Mouse (Mus musculus) left cerebral cortex, postnatal 36 days (tissue): Measurements from ENCODE around the gene H2-Oa. TPM values are rescaled to one million over a fixed set of nuclear protein-coding genes. Genes with fewer than 3 reads are reported as not detected.
A peak's percentile ranks its signal among the peaks of the same experiment; 100 is the strongest.

ENCODE experiments used
- DNase-seq, 2 experiments: peaks; one replicate each; pipeline ENCODE4 v3.0.0; 2021 to 2022; ENCODE audit warnings: low spot score in 2 of 2, mixed read lengths in 1 of 2
- intact Hi-C: fragments of 180-260 bp; cut with DNase I; formaldehyde crosslinking; loops from one replicate; pipeline ENCODE4 v1.15.1; 2025
- total RNA-seq, 2 experiments: library from RNA; stranded (reverse); gene quantifications; 2 replicates each; pipeline ENCODE4 v1.2.3; 2021

The H2-Oa gene
- total RNA-seq, 2 experiments from 2014 or later: 0.79 TPM; not detected in 1

DNA sequence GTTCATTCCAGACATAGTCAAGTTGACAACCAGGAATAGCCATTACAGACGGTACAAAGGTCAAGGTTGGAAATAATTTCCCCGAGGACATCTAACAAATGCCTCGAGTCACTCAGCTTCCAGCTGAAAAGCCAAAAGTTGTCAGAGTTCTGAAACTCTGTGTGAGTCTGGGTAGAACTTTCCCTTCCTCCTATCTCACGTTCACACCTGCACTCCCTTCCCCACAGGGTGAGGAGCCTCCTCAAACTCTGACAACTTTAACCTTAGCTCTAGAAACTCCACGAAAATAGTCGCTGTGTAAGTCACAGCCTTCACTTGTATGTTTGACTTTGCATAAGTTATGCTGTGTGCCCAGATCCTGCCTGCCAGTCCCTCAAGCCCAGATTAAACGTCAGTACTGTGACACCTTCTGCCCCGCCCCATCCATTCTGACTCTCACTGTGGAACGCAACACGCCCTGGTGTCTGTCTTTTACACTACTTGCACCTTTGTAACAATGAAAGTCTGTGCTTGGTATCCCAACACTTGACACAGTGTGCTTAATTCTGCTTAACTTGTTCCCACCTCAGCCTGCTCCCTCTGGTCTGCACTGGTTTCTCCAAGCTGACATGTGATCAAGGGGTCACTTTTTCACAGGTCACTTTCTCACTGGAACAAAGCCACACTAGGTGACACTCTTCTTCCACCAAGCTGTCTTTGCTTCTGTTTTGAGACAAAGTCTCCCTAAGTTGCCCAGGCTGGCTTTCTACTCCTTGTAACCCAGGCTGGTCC, 6.8 kb downstream of the H2-Oa start:
- intact Hi-C loops: no loop called here
- no peak for DNase-seq

DNA sequence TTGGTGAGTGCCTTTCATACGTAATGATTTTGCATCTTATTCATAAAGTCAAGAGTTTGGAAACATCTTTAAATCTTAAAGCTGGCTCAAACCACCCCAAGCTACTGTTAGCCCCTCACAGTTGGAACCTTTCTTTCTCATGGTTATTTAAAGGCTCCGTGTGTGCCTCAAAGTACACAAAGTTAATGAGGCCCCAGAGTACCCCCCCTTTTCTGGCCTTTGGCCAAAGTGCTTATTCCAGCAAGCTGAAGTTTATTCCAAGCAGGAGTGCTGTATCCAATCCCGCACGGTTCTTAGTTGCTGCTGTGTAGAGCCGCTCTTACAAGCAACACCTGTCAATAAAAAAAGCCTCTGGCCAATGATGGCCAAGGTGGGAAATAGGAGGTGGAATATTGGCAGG, 7.4 kb downstream of the H2-Oa start:
- DNase-seq: no peak

GRCm38 (mm10) chr17:34101185-34101584, 9.0 kb downstream of the H2-Oa start:
- no peak for DNase-seq
- intact Hi-C loops: loop anchor here (5.0 kb wide), 1 partner anchor 66 kb away; no protein-coding TSS in a partner anchor

More for the DNA sequence above, 7.4 kb downstream of the H2-Oa start:
- intact Hi-C loops: no loop called here

GRCm38 (mm10) chr17:34101604-34102032, 9.5 kb downstream of the H2-Oa start:
- intact Hi-C loops: loop anchor here (5.0 kb wide), 1 partner anchor 66 kb away; no protein-coding TSS in a partner anchor
- peak; percentile 76 to 85 for DNase-seq

GRCm38 (mm10) chr17:34102831-34103230, 10.7 kb downstream of the H2-Oa start:
- intact Hi-C loops: loop anchor here (5.0 kb wide), 1 partner anchor 64 kb away; no protein-coding TSS in a partner anchor
- DNase-seq: no peak

DNA sequence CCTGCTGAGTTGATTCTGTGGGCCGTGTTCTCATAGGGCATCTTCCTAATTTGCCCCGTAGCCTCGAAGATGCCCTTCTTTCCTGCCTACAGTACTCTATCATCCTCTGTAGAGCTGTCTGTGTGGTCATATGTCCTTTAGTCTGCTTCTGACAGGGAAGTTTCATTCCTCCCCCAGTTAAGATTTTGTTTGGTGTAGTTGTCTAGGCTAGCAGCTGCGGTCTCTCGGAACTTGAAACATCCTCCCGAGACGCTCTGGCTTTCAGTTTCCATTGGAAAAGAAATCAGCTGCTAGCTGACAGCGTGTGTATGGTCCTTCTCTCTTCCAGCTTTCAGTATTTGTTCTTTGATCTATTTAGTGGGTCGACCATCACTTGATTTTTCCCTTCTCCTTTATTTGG, 12.7 kb downstream of the H2-Oa start:
- intact Hi-C loops: loop anchor here (5.0 kb wide), 1 partner anchor 62 kb away; no protein-coding TSS in a partner anchor
- DNase-seq: no peak

GRCm38 (mm10) chr17:34106555-34106954, 14.4 kb downstream of the H2-Oa start:
- intact Hi-C loops: no loop called here
- no peak for DNase-seq

DNA sequence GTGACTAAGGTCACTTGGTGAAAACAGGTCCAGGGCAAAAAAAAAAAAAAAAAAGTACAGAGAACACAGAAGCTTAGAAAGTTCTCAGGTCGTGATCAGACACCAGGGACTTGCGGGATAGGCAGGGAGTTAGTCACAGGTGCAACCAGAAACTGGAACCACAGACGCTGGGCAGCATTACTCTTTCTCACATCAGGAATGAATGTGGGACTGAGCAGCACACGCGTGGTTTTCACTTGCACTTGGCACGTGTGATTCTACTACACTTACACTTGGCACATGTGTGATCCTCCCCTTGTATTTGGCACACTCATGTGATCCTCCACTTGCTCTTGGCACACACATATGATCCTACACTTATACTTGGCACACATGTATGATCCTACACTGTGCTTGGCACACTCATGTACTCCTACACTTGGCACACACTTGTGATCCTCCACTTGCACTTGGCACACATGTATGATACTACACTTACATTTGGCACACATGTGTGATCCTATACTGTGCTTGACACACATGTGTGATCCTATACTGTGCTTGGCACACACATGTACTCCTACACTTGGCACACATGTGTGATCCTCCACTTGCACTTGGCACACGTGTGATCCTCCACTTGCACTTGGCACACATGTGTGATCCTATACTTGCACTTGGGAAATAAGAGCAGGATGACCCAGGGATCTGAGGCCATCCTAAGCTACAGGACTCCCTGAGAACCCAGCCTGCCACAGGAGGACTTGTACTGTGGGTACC, 15.1 kb downstream of the H2-Oa start:
- intact Hi-C loops: no loop called here
- no peak for DNase-seq

DNA sequence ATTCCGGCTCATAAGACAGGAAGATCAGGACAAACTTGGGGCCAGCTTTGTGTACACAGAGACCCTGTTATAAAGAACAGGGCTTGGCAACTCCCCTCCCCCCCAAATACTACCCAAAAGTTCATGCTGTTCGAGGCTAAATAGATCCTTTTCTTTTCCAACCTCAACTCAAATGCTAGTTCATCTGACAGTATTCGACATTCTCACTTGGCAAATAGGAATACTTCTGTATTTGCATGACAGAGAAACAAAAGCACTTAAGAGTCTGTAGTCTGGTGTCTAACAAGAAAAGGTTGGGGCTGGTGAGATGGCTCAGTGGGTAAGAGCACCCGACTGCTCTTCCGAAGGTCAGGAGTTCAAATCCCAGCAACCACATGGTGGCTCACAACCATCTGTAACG, 16.3 kb downstream of the H2-Oa start:
- intact Hi-C loops: no loop called here
- no peak for DNase-seq

DNA sequence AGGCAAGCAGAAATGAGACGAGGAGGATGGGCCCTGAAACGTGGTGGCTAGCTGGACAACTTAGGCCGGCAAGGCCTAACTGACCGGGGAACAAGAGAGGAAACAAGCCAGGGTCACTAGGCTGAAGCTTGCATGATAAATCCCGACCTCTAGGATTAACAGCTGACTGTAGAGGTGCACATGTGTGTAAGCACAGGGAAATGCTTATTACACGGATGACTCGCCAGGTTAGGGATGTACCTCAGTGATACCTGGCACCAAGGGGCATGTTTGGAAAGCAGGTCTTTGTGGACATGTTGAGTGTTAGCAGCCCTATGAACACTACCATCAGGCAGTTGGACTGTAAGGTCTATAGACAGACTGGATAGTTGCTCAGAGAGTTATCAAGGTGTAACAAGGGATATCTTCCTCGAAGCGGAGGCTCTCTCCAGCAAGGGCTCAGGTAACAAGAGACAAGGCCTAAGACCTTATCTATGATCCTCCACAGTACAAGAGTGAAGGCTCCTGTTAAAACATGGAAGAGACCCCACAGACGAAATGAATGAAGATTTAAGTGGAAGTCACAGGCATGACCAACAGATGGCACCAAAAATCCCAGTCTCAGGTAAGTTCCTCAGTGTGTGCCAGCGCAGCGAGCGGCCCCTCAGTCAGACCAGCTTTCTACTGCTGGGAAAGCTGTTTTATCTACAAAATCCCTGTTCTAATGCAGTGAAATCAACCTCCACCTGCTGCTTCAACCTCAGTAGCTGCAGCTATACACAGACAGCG, 17.1 kb downstream of the H2-Oa start:
- intact Hi-C loops: no loop called here
- DNase-seq: no peak

DNA sequence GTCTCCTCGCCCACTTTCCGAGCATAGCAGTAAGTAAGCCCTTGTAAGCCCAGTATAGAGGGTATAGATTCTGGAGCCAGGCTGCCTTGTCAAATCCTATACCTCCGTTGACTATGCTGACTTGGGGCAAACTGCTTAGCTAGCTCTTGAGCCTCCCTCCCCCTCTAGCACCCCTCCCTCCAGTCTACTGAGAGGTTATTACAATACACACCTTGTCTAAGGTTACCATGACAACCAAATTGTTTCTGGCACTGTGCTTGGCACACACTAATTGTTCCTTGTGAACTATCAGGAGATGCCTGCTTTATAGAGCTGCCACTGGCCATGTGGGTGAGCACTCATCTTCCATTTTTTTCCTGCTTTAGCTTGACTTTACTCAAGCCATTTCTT, 17.7 kb downstream of the H2-Oa start:
- no peak for DNase-seq
- intact Hi-C loops: no loop called here

- intact Hi-C loops: no loop called here
- DNase-seq: no peak
Observed at GRCm38 (mm10) chr17:34110309-34110708, 18.2 kb downstream of the H2-Oa start.

DNA sequence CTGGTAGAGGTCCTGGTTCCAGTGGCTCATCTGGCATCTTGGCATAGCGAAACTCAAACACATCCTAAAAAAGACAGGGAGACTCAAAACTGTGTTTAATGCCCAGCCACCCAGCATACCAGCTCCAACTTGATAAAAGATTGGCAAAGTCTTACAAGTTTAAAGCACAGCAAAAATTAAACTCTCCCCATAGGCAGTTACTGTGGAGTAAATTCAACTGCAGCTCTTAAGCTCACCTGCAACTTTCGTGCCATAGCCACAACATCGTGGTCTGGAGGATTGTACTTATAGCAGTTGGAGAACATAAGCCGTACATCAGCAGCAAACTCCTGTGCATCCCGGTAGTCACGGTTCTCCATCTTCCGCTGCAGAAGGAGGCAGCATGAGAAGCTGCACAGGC, 22.0 kb downstream of the H2-Oa start:
- intact Hi-C loops: no loop called here

GRCm38 (mm10) chr17:34116736-34117370, 24.7 kb downstream of the H2-Oa start:
- intact Hi-C loops: no loop called here
- no peak for DNase-seq

More for the DNA sequence above, 22.0 kb downstream of the H2-Oa start:
- DNase-seq: no peak

DNA sequence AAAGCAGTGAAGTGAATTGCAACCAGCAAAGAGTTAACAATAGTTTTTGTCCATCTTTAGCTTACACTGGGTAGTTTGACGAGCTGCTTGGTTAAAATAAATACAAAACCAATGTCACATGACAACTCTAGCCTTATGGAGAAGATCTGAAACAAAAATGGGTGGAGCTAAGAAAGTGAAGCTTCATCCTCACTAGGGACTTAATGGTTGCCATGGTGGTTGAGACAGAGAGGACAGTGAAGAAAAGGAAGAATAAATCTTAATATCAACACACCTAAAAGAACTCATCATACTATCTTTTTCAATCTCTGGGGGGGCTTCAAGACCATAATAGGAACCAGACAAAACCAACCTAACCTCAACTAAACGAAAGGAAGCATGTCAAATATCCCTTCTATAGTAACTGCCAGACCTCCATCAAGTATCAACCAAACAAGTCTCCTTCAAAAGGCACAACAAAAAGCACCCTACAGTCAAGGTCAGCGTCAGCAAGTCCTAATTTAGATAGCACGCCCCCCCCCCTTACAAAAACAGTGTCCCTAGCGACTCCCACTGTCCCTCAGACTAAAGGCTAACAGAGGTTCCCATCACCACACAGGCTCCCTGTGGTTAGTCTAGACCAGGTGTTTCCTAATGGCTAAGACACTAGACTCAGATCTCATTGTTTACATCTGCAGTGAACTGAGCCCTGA, 25.4 kb downstream of the H2-Oa start:
- DNase-seq: no peak
- intact Hi-C loops: loop anchor here (2.0 kb wide), 1 partner anchor 17 kb away; no protein-coding TSS in a partner anchor

- peak in 1 of 2 experiments; percentile 64 for DNase-seq
- intact Hi-C loops: loop anchor here (2.0 kb wide), 1 partner anchor 17 kb away; no protein-coding TSS in a partner anchor
Observed at GRCm38 (mm10) chr17:34118113-34118872, 26.2 kb downstream of the H2-Oa start.

- no peak for DNase-seq
- intact Hi-C loops: loop anchor here (1.0 to 2.0 kb wide), 2 partner anchors 16 to 88 kb away; partner anchors contain the start of genes Rxrb and Slc39a7
Observed at GRCm38 (mm10) chr17:34118873-34119248, 26.7 kb downstream of the H2-Oa start.
